Comparison of ENCODE assay signal across 22 mouse cellular contexts in genomic region chr7:66843846-66844245, GRCm38 (mm10).
"Had no signal": no experiment of that assay in that cellular context is flagged by ENCODE, and none has a peak within 500 bp of the region (broad histone marks: within the 10 kb centered on the region; RNA-seq: fewer than 3 reads in every experiment).

No protein-coding gene starts in this region.

- H3K4me3 ChIP-seq: gastrocnemius, adult 2 months; heart, embryonic 13.5 days; heart, embryonic 15.5 days; hindbrain, embryonic 13.5 days; hindbrain, embryonic 15.5 days; left cerebral cortex, adult 2 months; limb, embryonic 10.5 days; limb, embryonic 12.5 days had no signal

- H3K27ac ChIP-seq: gastrocnemius, adult 2 months; heart, embryonic 13.5 days; heart, embryonic 15.5 days; hindbrain, embryonic 13.5 days; hindbrain, embryonic 15.5 days; hindbrain, postnatal 0 days; layer of hippocampus, adult 2 months; left cerebral cortex, adult 2 months; limb, embryonic 10.5 days; limb, embryonic 12.5 days had no signal

- ATAC-seq: forebrain, embryonic 16.5 days; hindbrain, postnatal 0 days had no signal

- H3K36me3 ChIP-seq: heart, embryonic 13.5 days; heart, embryonic 15.5 days; hindbrain, embryonic 13.5 days; hindbrain, embryonic 15.5 days; limb, embryonic 10.5 days; limb, embryonic 12.5 days had no signal

- H3K9me3 ChIP-seq: heart, embryonic 13.5 days; heart, embryonic 15.5 days; hindbrain, embryonic 13.5 days; hindbrain, embryonic 15.5 days; limb, embryonic 10.5 days; limb, embryonic 12.5 days had no signal

- H3K4me2 ChIP-seq: heart, embryonic 11.5 days; heart, embryonic 13.5 days; heart, embryonic 15.5 days; hindbrain, embryonic 13.5 days; hindbrain, embryonic 15.5 days; limb, embryonic 12.5 days had no signal

- H3K27me3 ChIP-seq: hindbrain, embryonic 15.5 days had no signal

- DNase-seq: gastrocnemius, adult 2 months; gastrocnemius, postnatal 10 days; gastrocnemius, postnatal 25 days; heart, adult 18-20 months; heart, postnatal 14 days; heart, postnatal 36 days; kidney, adult 18-20 months; kidney, adult 8-10 months; kidney, postnatal 10 days; kidney, postnatal 25 days; kidney, postnatal 4 days had no signal

- H3K9ac ChIP-seq: heart, embryonic 13.5 days; heart, embryonic 15.5 days; hindbrain, embryonic 13.5 days; hindbrain, embryonic 15.5 days; limb, embryonic 12.5 days had no signal
